Mouse (Mus musculus): Measurements from ENCODE around the gene Gm49321. TPM values are rescaled to one million over a fixed set of nuclear protein-coding genes. Genes with fewer than 3 reads are reported as not detected.

Gm49321 gene
- polyA plus RNA-seq, 1 experiment from 2014 or later = 1.8 TPM

GRCm38 (mm10) chr12:73996906-73997296, 59.4 kb downstream of the Gm49321 start:
- no peaks in the 10 kb centered on the region for H3K36me3 ChIP-seq (replicated peaks; ENCODE audit: insufficient read depth, low read length)
- H3K4me1 ChIP-seq (ENCODE audit: insufficient read depth) = 0 out of 2 replicates have a peak, but pooled peaks cover 4% of the 10 kb centered on the region
- H3K4me2 ChIP-seq (ENCODE audit: low read depth, low read length) = no peak overlapping the region
- no peak overlapping the region for H3K9ac ChIP-seq (replicated peaks)
- no peak overlapping the region for H3K27ac ChIP-seq (ENCODE audit: low read depth)
- WGBS (ENCODE audit: insufficient replicate concordance) = 57% methylated on average over 12 of the region's 12 CpGs
- no peak overlapping the region for H3K4me3 ChIP-seq (ENCODE audit: low read depth, low read length)
- H3K27me3 ChIP-seq (ENCODE audit: insufficient read depth, low read length) = peaks cover 35% of the 10 kb centered on the region
- DNase-seq (no peak), ATAC-seq (no peak)
- H3K9me3 ChIP-seq (ENCODE audit: low read length) = no peaks in the 10 kb centered on the region
- TF ChIP-seq EP300 (IDR thresholded peaks at IDR 0.05; ENCODE audit: low read depth) (no peak), CTCF (IDR thresholded peaks at IDR 0.05; ENCODE audit: low read depth) (no peak)

- ATAC-seq = no peak
- Histone ChIP-seq H3K27ac (ENCODE audit: low read depth) (no peak within 1 kb of the TSS), H3K4me3 (ENCODE audit: low read depth, low read length) (peak within 1 kb of the TSS; percentile 32), H3K9me3 (ENCODE audit: low read length) (no peaks in the 10 kb centered on the region), H3K9ac (replicated peaks) (no peak within 1 kb of the TSS), H3K4me1 (ENCODE audit: insufficient read depth) (0 out of 2 replicates have a peak, but pooled peaks cover 4% of the 10 kb centered on the region), H3K27me3 (ENCODE audit: insufficient read depth, low read length) (peaks cover 35% of the 10 kb centered on the region), H3K36me3 (replicated peaks; ENCODE audit: insufficient read depth, low read length) (no peaks in the 10 kb centered on the region), H3K4me2 (ENCODE audit: low read depth, low read length) (peak within 1 kb of the TSS; percentile 64)
- no peak for DNase-seq
- 2% methylated on average over 56 of the region's 67 CpGs for WGBS (ENCODE audit: insufficient replicate concordance)
- TF ChIP-seq CTCF (IDR thresholded peaks at IDR 0.05; ENCODE audit: low read depth) (no peak), EP300 (IDR thresholded peaks at IDR 0.05; ENCODE audit: low read depth) (no peak)
Observed at GRCm38 (mm10) chr12:73997297-73998127, 60.1 kb downstream of the Gm49321 start, which contains the start of gene Syt16. Gene Syt16, plus strand, starts transcription at chr12:73997661.

GRCm38 (mm10) chr12:73998128-73998456, 60.6 kb downstream of the Gm49321 start:
- H3K27ac ChIP-seq (ENCODE audit: low read depth) = no peak overlapping the region
- peak overlapping the region; percentile 64; the same call in 1 of the 2 replicates for H3K4me2 ChIP-seq (ENCODE audit: low read depth, low read length)
- H3K27me3 ChIP-seq (ENCODE audit: insufficient read depth, low read length) = peaks cover 35% of the 10 kb centered on the region
- 0 out of 2 replicates have a peak, but pooled peaks cover 4% of the 10 kb centered on the region for H3K4me1 ChIP-seq (ENCODE audit: insufficient read depth)
- DNase-seq (no peak), ATAC-seq (no peak)
- TF ChIP-seq EP300 (IDR thresholded peaks at IDR 0.05; ENCODE audit: low read depth) = no peak
- TF ChIP-seq CTCF (IDR thresholded peaks at IDR 0.05; ENCODE audit: low read depth) = no peak
- H3K9ac ChIP-seq (replicated peaks) = no peak overlapping the region
- WGBS (ENCODE audit: insufficient replicate concordance) = 39% methylated on average over 5 of the region's 5 CpGs
- H3K4me3 ChIP-seq (ENCODE audit: low read depth, low read length) = peak overlapping the region; percentile 32; the same call in 1 of the 2 replicates
- no peaks in the 10 kb centered on the region for H3K36me3 ChIP-seq (replicated peaks; ENCODE audit: insufficient read depth, low read length)
- H3K9me3 ChIP-seq (ENCODE audit: low read length) = no peaks in the 10 kb centered on the region

- peaks cover 17% of the 10 kb centered on the region for H3K27me3 ChIP-seq (ENCODE audit: insufficient read depth, low read length)
- no peaks in the 10 kb centered on the region for H3K9me3 ChIP-seq (ENCODE audit: low read length)
- H3K9ac ChIP-seq (replicated peaks) = no peak overlapping the region
- no peak overlapping the region for H3K4me3 ChIP-seq (ENCODE audit: low read depth, low read length)
- WGBS (ENCODE audit: insufficient replicate concordance) = 70% methylated on average over 9 of the region's 9 CpGs
- TF ChIP-seq CTCF (IDR thresholded peaks at IDR 0.05; ENCODE audit: low read depth) = no peak
- TF ChIP-seq EP300 (IDR thresholded peaks at IDR 0.05; ENCODE audit: low read depth) = no peak
- H3K4me2 ChIP-seq (ENCODE audit: low read depth, low read length) = no peak overlapping the region
- H3K27ac ChIP-seq (ENCODE audit: low read depth) = no peak overlapping the region
- DNase-seq (no peak), ATAC-seq (no peak)
- H3K36me3 ChIP-seq (replicated peaks; ENCODE audit: insufficient read depth, low read length) = no peaks in the 10 kb centered on the region
- 0 out of 2 replicates have a peak, but pooled peaks cover 3% of the 10 kb centered on the region for H3K4me1 ChIP-seq (ENCODE audit: insufficient read depth)
Observed at GRCm38 (mm10) chr12:74002449-74002848, 65.0 kb downstream of the Gm49321 start.

- Histone ChIP-seq H3K27me3 (ENCODE audit: insufficient read depth, low read length) (no peaks in the 10 kb centered on the region), H3K9ac (replicated peaks) (no peak overlapping the region), H3K4me1 (ENCODE audit: insufficient read depth) (no peaks in the 10 kb centered on the region), H3K9me3 (ENCODE audit: low read length) (no peaks in the 10 kb centered on the region), H3K4me2 (ENCODE audit: low read depth, low read length) (no peak overlapping the region), H3K4me3 (ENCODE audit: low read depth, low read length) (no peak overlapping the region), H3K27ac (ENCODE audit: low read depth) (no peak overlapping the region), H3K36me3 (replicated peaks; ENCODE audit: insufficient read depth, low read length) (no peaks in the 10 kb centered on the region)
- DNase-seq = peak; percentile 42
- TF ChIP-seq EP300 (IDR thresholded peaks at IDR 0.05; ENCODE audit: low read depth) (no peak), CTCF (IDR thresholded peaks at IDR 0.05; ENCODE audit: low read depth) (peak; percentile 78)
- no peak for ATAC-seq
- WGBS (ENCODE audit: insufficient replicate concordance) = 19% methylated on average over 8 of the region's 8 CpGs
Observed at GRCm38 (mm10) chr12:74009448-74009911, 72.0 kb downstream of the Gm49321 start.

GRCm38 (mm10) chr12:74013739-74014138, 76.3 kb downstream of the Gm49321 start:
- 2% methylated on average over 6 of the region's 6 CpGs for WGBS (ENCODE audit: insufficient replicate concordance)
- no peaks in the 10 kb centered on the region for H3K4me1 ChIP-seq (ENCODE audit: insufficient read depth)
- H3K27me3 ChIP-seq (ENCODE audit: insufficient read depth, low read length) = no peaks in the 10 kb centered on the region
- H3K9me3 ChIP-seq (ENCODE audit: low read length) = no peaks in the 10 kb centered on the region
- no peak overlapping the region for H3K4me3 ChIP-seq (ENCODE audit: low read depth, low read length)
- DNase-seq = peak; percentile 80
- 0 out of 2 replicates have a peak, but pooled peaks have one; percentile 56 for ATAC-seq
- H3K36me3 ChIP-seq (replicated peaks; ENCODE audit: insufficient read depth, low read length) = no peaks in the 10 kb centered on the region
- TF ChIP-seq CTCF (IDR thresholded peaks at IDR 0.05; ENCODE audit: low read depth) (peak; percentile 93), EP300 (IDR thresholded peaks at IDR 0.05; ENCODE audit: low read depth) (no peak)
- H3K9ac ChIP-seq (replicated peaks) = no peak overlapping the region
- no peak overlapping the region for H3K27ac ChIP-seq (ENCODE audit: low read depth)
- H3K4me2 ChIP-seq (ENCODE audit: low read depth, low read length) = peak overlapping the region; percentile 58
